Mouse (Mus musculus) monocyte, adult 2 months (primary cell): ENCODE measurements around the gene Rbfox3.

Experiments used
- DNase-seq, 2 experiments: peaks; one replicate each; pipeline ENCODE4 v3.0.0; 2022; ENCODE audit warnings: low spot score in 2 of 2, low read depth in 1 of 2

Rbfox3 gene

DNA sequence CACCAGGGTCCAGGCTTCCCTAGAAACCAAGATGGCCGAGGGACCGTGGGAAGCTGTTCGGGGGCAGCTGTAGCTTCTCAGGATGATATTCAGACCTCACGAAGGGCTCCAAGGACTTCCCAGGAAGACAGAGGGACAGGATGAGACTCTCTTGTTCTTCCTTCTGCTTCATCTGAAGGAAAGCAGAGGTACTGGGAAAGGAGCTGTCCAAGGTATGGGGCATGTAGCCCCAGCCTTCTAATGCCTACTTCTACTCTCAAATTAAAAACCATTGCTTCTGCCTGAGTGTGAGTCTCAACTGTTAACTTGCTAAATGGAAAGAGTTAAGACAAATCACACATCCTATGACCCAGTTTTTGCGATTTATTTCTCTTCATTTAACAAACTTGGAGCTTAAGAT, 355.8 kb downstream of the Rbfox3 start:
- no peak for DNase-seq

DNA sequence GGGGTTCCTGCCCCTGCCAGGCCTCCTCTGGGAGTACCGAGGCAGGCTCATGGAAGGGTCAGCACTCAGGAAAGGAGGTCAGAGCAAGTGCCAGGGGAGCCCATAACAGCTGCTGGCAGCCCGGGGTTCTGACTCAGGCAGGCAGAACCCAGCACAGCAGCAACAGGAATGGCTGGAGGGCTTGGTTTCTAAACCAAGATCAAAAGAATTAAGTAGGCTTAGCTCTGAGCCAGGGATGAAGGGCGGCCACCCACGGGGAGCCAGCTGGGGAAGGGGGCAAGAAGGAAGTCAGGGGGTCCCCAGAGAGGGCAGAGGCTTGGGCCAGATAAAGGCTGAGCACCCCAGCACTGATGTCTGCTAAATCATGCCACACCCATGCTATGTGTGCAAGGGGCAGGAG, 356.9 kb downstream of the Rbfox3 start:
- DNase-seq, result no peak

DNA sequence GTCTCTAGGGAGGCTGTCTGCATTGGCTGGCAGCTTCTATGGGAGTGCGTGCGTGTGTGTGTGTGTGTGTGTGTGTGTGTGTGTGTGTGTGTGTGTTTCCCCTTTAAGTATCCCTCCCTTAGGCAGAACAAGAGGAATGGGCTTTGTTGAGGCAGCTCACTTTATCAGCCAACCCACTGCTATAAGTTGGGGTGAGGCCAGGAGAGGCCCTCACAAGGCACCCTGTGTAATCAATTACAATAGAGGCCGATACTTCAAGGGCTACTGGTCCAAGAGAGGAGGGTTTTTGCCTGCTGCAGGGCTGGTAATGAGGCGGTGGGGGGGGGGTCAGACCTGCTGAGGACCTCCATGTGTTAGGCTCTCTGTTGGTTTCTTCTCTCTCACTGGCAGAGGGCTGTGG, 357.5 kb downstream of the Rbfox3 start:
- no peak for DNase-seq

DNA sequence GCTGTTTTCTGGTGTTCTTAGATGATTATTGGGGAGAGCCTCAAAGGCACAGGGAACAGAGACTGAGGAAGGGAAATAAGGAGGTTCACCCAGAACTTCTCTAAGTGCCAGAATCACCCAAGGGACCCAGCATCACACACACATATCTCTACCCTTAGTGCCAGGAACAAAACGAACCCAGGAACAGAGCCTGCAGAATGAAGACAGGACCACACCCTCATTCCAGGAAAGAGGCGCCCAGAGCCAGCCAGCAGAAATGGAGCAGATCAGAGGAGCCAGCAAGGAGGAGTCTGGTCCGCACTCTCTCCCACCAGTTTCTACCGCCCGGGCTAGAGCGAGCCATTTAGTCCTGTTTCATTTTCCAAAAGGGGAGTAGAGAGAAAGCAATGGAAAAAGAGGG, 358.4 kb downstream of the Rbfox3 start:
- no peak for DNase-seq

DNA sequence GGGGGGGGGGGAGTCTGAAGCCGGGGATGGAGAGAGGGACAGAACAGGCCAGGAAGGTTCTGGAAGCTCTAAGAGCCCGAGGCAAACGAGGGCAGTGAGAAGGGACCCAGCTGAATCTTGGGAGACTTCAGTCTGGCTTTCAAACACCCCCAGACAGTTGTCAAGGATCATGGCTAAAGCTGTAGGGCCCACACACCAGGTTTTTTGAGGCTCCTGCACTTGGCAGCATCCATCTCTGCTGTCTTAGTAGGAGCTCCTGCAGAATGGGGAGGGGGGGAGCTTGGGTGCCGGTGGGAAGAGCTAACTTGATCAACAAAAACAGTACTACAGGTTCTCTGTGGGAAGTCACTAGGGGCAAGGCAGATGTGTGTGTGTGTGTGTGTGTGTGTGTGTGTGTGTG, 358.9 kb downstream of the Rbfox3 start:
- no peak for DNase-seq

DNA sequence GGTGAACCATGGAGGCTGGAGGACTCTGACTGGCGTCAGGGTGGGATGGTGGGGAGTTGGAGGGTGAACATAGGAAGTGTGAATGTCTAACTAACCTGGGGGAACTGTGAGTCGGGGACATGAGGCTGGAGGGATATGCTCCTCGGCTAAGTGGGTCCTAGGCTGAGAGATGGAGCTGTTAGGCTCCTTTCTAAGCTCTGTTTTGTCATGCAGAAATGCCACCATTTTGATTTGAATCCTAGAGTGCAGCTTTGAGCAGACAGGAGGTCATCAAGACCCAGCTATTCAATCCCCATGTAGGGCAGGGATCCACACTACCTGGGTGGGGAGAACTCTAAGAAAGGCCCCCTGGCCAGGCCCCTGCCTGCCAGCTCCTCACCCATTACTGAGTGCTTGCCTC, 359.7 kb downstream of the Rbfox3 start:
- DNase-seq, result no peak

DNA sequence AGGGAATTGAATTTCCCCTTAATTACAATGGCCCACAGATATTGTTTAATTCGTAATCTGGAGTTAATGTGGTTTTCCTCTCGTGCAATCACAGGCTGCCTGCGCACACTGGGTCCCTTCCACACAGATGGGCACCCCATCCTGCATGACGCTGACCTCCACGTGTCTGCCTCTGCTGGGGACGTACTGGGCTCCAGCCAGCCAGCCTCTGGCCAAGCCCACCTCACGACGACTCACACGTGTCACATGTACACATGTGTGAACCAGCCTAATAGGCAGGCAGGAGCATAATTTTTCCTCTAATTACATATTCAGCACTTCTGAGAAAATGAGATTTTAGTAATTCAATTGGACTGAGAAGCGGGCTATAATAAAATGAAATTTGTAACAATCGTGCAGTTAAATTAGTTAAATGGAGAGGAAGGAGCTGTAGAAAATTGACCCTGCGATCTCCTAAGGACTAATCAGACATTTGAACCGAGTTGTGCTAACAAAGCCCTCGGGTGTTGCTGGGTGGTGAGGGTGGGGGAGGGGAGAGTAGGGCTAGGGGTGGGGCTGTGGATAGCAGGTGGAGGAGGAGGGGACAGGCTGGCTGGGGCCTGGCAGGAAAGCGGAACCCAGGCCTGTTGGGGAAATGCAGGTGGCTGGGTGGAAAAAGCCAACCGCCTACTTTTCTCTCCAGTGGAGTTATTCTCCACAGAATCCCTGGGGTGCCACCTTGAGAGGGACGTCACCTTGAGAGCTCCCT, 360.4 kb downstream of the Rbfox3 start:
- DNase-seq, result no peak

DNA sequence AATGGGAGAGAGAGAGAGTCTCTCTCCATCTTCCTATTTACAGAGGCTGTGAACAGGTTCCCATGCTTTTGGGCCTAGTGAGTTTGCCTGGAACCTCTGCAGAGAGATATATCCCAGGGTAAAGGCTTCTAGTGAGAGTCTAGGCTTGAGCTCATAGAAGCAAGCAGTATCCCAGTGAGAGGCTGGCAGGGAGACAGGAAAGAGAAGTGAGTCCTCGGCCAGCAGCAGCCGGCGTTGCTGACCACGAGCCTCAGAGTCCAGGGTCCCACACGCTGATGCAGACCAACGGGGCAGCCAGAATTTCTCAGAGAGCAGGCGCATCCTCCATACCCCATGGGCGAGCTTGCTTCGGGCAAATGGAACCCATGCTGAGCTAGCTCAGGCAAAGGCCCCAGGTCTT, 363.2 kb downstream of the Rbfox3 start:
- no peak for DNase-seq

DNA sequence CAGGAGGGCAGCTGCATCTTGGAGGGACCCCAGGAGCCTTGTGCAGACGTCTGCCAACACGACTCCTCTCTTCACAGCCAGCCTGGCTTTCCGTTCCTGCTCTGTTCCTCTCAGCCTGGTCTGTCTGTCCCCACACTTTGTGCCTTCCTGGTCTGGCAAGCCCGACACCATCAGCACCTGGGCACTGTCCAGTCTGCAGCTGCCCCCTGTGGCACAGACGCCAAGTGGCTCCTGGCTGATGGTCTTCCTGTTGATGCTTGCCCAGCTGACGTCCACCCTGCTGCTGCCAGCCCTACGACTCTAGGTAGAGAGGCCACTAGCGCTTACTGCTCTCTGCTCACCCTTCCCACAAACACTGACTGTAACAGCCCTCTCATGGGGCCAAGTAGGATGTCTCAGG, 365.1 kb downstream of the Rbfox3 start:
- no peak for DNase-seq

DNA sequence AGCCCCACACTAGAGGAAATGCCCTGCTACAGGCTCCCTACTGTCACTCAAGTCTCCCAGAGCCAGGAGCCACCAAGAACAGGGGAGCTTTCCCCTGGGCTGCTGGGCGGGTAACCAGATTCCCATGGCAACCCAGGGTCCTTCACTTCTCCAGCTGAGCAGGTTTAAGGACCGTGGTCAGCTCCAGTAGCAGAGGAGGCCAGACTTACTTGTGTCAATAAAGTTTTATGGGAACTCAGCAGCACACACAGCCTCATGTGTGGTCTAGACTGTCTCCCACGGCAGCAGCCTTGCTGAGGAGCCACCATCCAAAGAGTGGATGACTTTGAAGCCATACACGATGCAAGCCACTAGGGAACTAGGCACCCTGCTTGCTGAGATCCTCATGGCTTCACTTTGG, 365.7 kb downstream of the Rbfox3 start:
- no peak for DNase-seq

DNA sequence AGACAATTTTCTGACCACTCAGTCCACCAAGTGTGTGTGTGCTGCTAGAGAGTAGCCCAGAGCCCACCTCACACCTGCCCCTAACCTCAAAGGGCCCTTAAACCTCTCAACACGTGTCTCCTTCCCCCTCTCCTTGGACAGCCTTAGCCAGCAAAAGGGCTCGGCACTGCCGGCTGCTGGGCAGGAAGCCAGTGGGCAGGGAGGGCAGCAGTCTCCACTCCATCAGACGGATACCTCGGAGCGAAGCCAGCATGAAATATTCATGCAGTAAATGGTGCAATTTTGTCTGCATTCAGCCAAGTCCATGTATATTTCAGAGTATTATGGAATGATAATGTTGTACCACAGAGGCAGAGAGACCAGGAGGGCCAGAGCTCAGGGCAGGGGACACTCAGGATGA, 366.8 kb downstream of the Rbfox3 start:
- no peak for DNase-seq

DNA sequence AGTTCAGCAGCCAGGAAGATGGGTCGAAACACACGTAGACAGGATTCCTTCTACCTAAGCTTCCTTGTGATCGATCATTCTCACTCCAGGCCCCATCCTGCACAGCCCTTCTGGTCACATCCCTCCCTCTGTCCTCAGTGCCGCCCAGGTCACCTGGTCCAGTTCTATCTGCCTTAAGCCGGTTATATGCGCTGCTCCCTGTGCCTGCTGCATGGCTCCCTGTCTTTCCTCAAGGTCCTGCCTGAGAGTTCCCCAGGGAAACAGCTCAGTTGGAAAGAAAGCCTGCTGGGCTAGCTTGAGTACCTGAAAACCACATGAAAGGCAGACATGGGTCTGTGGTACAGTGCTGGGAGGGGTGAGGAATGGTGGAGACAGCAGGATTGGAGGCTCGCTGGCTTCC, 368.5 kb downstream of the Rbfox3 start:
- DNase-seq, result no peak

DNA sequence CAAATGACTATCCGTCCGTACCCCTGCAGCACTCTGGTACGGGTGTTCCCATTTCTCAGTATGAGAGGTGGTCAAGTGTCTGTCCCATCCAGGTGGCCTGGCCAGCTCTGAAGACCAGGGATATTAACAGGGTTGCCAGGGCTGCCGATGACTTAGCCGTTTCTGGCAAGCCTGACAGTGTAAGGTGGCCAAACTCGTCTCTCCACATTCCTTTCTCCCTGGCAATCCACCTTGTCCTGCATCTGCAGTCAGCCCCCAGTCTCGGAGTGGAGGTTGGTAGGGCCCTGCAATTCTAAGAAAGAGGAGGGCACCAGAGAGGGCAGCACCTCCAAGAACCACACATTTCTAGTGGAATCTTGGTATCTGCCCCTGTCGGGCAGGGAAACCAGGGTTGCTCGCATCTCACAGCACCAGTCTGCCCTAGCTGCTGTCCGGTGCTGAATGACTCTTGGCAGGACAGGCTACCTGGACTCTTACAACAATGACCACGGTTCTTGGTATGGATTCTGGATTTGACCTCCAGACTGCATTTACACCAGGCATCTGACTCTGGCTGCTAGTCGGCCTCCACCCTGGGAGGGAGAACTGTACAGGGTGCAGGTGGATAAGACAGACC, 370.9 kb downstream of the Rbfox3 start:
- no peak for DNase-seq

DNA sequence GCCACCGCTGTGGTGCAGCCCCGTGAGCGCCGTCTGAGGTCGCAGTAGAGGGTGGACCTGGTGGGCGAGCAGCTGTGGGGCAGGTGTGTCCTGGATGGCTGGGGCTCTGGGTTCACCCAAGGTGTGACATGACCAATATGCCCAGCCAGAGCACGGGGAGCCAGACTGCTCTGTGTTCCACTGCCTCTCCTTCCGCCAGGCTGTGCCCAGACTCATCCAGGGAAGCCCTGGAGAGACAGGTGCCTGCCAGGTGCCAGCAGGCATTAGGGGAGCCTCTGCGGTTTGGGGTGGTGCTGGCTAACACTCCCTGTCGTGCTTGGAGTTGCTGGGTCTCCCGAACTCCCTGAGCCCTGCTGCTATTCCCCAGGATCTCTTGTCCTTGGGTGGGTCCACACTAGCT, 373.4 kb downstream of the Rbfox3 start:
- no peak for DNase-seq

DNA sequence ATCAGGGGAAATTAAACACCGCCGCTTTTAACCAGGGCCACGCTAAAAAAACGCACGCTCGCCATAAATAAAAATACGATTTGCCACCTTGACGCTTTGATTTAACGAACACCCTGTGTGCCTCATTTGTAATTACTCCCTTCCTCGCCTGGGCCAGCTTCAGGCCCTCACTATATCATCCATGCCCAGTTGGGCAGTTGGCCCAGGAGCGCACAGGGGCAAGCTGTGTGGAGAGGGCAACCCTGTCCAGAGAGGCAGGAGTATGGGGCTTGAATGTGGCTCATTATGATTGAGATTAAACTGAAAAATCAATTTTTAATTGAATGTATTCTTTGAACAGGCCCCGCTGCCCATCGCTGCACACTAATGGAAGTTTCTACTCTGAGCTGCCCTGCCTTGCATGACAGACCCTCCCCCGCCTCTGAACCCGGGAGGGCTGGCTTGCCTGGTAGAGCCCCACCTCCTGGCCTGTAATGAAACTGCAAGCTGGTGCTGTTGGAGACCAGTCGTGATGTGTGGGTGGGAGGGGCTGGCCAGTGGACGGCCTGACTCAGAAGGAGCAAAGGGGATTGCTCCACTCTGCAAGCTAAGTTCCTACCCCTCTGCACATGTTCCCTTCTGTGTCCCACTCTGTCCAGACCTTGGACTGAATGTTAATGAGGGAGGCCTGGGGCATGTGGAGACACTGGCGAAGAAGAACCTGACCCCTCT, 376.9 kb downstream of the Rbfox3 start:
- DNase-seq, result no peak

DNA sequence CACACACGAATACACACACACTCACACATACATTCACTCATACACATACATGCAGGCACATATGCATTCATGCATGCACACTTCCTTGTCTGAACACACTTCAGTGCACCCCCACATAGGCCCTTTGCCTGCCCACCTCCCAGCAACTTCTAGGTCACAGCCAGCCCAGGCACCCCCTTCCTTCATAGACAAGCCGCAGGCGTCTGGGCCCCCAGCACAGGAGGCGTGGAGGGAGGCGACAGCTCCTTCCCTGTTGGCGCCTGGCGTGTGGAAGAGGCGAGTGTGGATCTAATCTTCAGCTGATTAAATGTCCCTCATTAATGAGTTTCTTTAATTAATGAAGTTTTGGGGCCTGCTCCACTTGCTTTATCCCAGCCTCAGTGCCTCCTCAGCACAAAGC, 381.1 kb downstream of the Rbfox3 start:
- no peak for DNase-seq

DNA sequence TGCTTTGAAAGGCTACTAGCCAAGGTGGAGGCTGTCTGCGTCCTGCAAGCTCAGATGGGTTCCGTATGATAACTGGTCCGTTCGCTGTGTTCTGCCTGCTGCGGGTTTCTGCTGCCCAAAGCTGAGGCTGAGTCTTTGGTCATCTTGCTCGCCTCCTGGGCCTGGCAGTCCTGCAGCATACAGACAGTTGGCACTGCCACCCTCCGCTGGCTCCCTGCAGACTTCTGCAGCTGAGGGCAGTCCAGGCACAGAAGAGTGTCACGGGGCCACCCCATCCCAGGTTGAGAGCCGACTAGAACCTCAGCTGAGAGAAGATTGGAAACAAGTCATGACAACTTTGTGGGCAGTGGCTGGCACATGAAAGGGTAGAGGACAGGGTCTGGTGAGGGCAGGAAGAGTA, 382.6 kb downstream of the Rbfox3 start:
- no peak for DNase-seq

DNA sequence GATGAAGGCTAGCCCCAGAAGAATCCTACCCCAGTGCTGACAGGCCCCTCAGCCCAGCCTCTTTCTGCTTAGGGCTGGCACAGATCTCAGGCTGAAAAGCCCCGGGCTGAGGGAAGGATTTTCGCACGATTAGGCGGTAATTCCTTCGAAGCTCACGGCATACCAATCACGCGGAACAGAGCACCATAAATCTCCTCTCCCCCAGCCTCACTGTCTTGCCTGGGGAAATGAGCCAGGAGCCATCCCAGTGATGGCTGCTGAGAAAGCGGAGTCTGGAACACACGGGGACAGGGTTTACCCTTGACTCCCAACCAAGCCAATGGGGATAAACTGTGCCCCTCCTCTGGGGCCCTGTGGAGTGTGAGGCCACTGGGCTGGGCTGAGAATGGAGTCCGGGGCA, 386.3 kb downstream of the Rbfox3 start:
- no peak for DNase-seq

DNA sequence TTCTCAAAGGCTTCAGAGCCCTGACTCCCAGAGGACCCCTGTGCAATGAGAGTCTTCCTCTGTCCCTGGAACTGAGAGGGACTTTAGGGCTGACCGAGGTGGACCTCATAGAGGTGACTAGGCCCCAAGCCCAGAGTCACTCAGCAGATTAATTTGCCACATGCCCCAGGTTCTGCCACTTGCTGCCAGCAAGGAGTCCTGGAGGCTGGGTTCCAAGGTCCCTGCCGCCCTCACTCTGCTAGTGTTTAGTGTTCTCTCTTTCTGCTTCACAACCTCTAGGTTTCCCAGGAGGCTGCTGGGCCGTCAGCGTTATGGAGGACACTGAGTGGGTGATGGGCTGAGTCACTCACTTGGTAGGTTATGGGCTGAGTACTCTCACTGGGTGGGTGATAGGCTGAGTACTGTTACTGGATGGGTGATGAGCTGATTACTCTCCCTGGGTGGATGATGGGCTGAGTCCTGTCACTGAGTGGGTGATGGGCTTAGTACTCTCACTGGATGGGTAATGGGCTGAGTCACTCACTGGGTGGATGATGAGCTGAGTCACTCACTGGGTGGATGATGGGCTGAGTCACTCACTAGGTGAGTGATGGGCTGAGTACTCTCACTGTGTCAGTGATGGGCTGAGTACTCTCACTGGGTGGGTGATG, 387.8 kb downstream of the Rbfox3 start:
- no peak for DNase-seq

DNA sequence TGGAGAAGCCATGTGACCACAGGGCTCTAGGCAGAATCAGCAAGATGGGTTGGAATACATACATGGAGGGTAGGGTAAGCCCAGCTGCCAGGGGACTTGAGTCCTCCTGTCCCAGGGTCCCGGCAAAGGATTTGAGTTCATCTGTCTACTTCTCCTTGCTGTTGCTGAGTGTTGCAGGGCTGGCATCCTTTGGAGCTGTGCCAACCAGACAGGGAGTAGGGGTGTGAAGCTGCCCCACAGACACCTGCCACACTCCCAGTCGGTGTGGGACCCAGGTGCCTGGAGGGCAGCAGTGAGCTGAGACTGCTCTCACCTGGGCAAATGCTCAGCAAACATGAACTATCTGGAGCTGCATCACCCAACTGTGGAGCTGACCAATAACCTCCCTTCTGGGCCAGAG, 390.5 kb downstream of the Rbfox3 start:
- DNase-seq, result no peak

DNA sequence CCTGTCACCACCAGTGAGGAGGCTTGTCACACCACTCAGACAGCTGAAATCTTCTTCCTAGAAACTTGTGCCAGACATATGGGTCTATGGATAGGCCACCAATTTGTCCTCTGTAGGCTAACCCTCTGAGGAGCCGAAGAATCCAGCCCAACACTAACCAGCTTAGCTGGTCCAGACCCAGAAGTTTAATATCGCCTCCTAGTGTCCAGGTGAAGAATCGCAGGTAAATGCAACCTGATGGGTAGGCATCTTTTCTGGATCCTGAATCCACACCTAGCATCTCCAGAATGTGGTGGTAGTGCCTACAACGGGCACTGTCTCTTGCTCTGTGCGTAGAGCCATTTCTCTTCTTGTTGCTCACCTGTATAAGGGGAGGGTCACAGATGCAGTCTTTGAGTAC, 391.1 kb downstream of the Rbfox3 start:
- DNase-seq, result no peak

DNA sequence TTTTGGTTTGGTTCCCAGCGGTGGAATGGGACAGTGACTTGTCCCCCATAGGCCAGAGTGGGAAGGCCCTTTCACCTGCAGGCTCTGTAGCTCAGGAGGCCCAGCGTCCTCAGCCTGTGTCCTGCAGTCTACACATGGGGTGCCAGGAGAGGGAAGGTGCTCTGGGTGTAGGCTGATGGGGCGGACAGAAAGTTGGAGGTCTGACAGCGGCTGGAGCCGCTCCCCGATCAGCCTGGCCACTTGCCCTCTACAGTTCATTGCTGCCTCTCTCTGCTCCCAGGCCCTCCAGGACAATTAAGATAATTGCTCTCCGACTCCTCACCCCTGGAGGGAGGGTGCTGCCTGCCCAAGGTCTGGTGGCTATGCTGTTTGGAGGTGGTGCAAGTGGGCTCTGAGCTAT, 392.7 kb downstream of the Rbfox3 start:
- DNase-seq, result no peak
